Mouse (Mus musculus) MEL (cell line): Measurements from ENCODE around the gene Ube2h. TPM values are rescaled to one million over a fixed set of nuclear protein-coding genes. Genes with fewer than 3 reads are reported as not detected.

Experiments used
- DNase-seq: peaks from one replicate; pipeline ENCODE4 v3.0.0; 2011; ENCODE audit warnings: low read depth, low spot score
- H3K27ac ChIP-seq: 2 replicates; pipeline ENCODE4 v1.5.1; 2012; ENCODE audit warnings: low read depth, mild to moderate bottlenecking, control low read depth, low read length, moderate library complexity; ENCODE audit not compliant: control insufficient read depth
- H3K27me3 ChIP-seq, 2 experiments: fragments of 150-350 bp in 1 of 2; sonication (generic) in 1 of 2; 2 replicates each; pipeline ENCODE4 v1.6.1; 2012; ENCODE audit warnings: low read length in 2 of 2, mild to moderate bottlenecking in 2 of 2, improper control_type of control experiment in 1 of 2, moderate library complexity in 1 of 2; ENCODE audit not compliant: insufficient read depth in 2 of 2, control insufficient read depth in 1 of 2
- H3K36me3 ChIP-seq, 2 experiments: 2 replicates each; pipeline ENCODE4 v1.6.1; 2012 to 2014; ENCODE audit warnings: low read length in 2 of 2, improper control_type of control experiment in 1 of 2, inconsistent platforms in 1 of 2, mild to moderate bottlenecking in 1 of 2; ENCODE audit not compliant: insufficient read depth in 2 of 2, control insufficient read depth in 1 of 2
- H3K4me1 ChIP-seq, 2 experiments: fragments of 150-350 bp in 1 of 2; sonication (generic) in 1 of 2; 2 replicates each; pipeline ENCODE4 v1.6.1; 2012; ENCODE audit warnings: low read length in 2 of 2, improper control_type of control experiment in 1 of 2, mild to moderate bottlenecking in 1 of 2; ENCODE audit not compliant: insufficient read depth in 2 of 2, control insufficient read depth in 1 of 2
- H3K4me3 ChIP-seq, 2 experiments: fragments of 150-350 bp in 1 of 2; sonication (generic) in 1 of 2; 2 replicates each; pipeline ENCODE4 v1.5.1; 2012; ENCODE audit warnings: low read depth in 2 of 2, low read length in 2 of 2, mild to moderate bottlenecking in 2 of 2, moderate library complexity in 2 of 2, control low read depth in 1 of 2, improper control_type of control experiment in 1 of 2; ENCODE audit not compliant: control insufficient read depth in 1 of 2, insufficient read depth in 1 of 2
- H3K79me2 ChIP-seq: 2 replicates; pipeline ENCODE4 v1.6.1; 2012; ENCODE audit warnings: mild to moderate bottlenecking, low read length, moderate library complexity; ENCODE audit not compliant: control insufficient read depth, poor library complexity, insufficient read depth
- H3K9ac ChIP-seq: 2 replicates; pipeline ENCODE4 v1.6.1; 2012; ENCODE audit warnings: low read depth, mild to moderate bottlenecking, control low read depth, low read length, moderate library complexity; ENCODE audit not compliant: control insufficient read depth, poor library complexity, severe bottlenecking
- H3K9me3 ChIP-seq: fragments of 150-350 bp; sonication (generic); replicated peaks from 2 replicates; pipeline ENCODE4 v1.6.1; 2012; ENCODE audit warnings: mild to moderate bottlenecking, low read length, improper control_type of control experiment, moderate library complexity; ENCODE audit not compliant: insufficient read depth
- CHD2 ChIP-seq: IDR thresholded peaks from 2 replicates; pipeline ENCODE4 v1.6.1; 2011; ENCODE audit warnings: low read length, improper control_type of control experiment
- EP300 ChIP-seq, 2 experiments: IDR thresholded peaks; 2 replicates each; pipeline ENCODE4 v1.6.1; 2011; ENCODE audit warnings: improper control_type of control experiment in 2 of 2, low read length in 2 of 2, low read depth in 1 of 2, mild to moderate bottlenecking in 1 of 2
- GATA1 ChIP-seq: IDR thresholded peaks from 2 replicates; pipeline ENCODE4 v1.6.1; 2011; ENCODE audit warnings: low read depth, low read length, improper control_type of control experiment
- MAX ChIP-seq: IDR thresholded peaks from 2 replicates; pipeline ENCODE4 v1.6.1; 2011; ENCODE audit warnings: low read length, improper control_type of control experiment
- NELFE ChIP-seq: IDR thresholded peaks from 2 replicates; pipeline ENCODE4 v1.6.1; 2011; ENCODE audit warnings: low read depth, low read length, improper control_type of control experiment
- NRF1 ChIP-seq: IDR thresholded peaks from 2 replicates; pipeline ENCODE4 v1.6.1; 2014; ENCODE audit warnings: low read depth, mild to moderate bottlenecking, inconsistent platforms, low read length, improper control_type of control experiment, moderate library complexity; ENCODE audit not compliant: poor library complexity, insufficient read depth, severe bottlenecking
- POLR2AphosphoS2 ChIP-seq: IDR thresholded peaks from 2 replicates; pipeline ENCODE4 v1.6.1; 2011; ENCODE audit warnings: low read length, improper control_type of control experiment
- POLR2AphosphoS5 ChIP-seq: IDR thresholded peaks from 2 replicates; pipeline ENCODE4 v1.6.1; 2012; ENCODE audit warnings: low read depth, borderline replicate concordance, mild to moderate bottlenecking, inconsistent platforms, low read length, moderate library complexity, mixed read lengths
- RAD21 ChIP-seq: IDR thresholded peaks from 2 replicates; pipeline ENCODE4 v1.6.1; 2011; ENCODE audit warnings: mild to moderate bottlenecking, low read depth, low read length, improper control_type of control experiment
- RCOR1 ChIP-seq: IDR thresholded peaks from 2 replicates; pipeline ENCODE4 v1.6.1; 2012; ENCODE audit warnings: low read depth, mild to moderate bottlenecking, inconsistent platforms, low read length, improper control_type of control experiment
- TAL1 ChIP-seq: IDR thresholded peaks from 2 replicates; pipeline ENCODE4 v1.6.1; 2012; ENCODE audit warnings: mild to moderate bottlenecking, inconsistent platforms, low read length, moderate library complexity, mixed read lengths
- TCF12 ChIP-seq: IDR thresholded peaks from 2 replicates; pipeline ENCODE4 v1.6.1; 2014; ENCODE audit warnings: low read depth, mild to moderate bottlenecking, inconsistent platforms, low read length, improper control_type of control experiment, moderate library complexity
- ZC3H11A ChIP-seq: IDR thresholded peaks from 2 replicates; pipeline ENCODE4 v1.6.1; 2012; ENCODE audit warnings: low read depth, mild to moderate bottlenecking, inconsistent platforms, low read length, improper control_type of control experiment
- polyA plus RNA-seq, 2 experiments: library from polyadenylated mRNA; stranded (reverse) in 1 of 2; unstranded in 1 of 2; fragments of >175 nt in 1 of 2; fragments of >200 nt in 1 of 2; gene quantifications; 2 replicates each; pipeline versions ENCODE4 v1.2.1 to v1.2.4; 2012; ENCODE audit warnings: low replicate concordance in 2 of 2, low read depth in 1 of 2; ENCODE audit not compliant: insufficient read length in 2 of 2, insufficient read depth in 1 of 2, missing spikeins in 1 of 2
- total RNA-seq: library from RNA; depleted of rRNA; stranded (reverse); fragments of 300-350 nt; gene quantifications from 2 replicates; pipeline ENCODE4 v1.2.3, GENCODE M21; 2012

Gene Ube2h
- total and polyA plus RNA-seq, 3 experiments: 4.2 to 7.4 TPM; not detected in 1

DNA sequence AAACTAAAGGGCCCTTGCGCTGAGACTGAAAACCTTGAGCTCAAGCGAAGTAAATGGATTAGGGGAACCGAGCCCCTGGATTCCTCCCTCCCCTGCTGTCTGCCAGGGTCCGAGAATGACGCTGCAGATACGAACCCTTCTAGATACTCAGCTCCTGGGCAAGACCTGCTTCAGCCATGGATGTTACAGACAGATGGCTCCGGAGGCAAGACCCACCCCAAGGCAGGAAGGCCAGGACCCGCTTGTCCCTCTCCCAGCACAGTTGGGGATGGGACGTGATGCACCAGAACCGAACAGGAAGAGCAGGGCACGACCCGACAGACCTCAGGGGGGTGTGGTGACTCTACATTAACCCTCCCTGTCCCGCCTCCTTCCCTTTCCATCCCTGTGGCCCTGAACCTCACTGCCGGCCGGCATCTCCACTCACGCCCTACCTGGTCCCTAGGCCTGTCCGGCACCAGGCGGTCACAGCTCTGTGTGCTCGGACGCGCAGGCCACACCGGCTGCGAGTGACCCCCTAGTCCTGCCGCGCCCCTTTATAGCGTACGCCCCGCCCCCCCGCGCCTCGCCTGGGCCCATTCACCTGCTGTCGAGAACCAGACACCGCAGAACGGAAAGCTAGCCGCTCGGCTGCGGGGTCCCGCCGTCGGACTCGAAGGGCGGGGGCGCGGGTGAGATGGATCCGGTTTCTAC lies 129.0 kb downstream of the Ube2h start:
- TF ChIP-seq RCOR1 (no peak), NELFE (no peak), POLR2AphosphoS5 (no peak), MAX (no peak), EP300 (IDR thresholded peaks at IDR 0.05; ENCODE audit: low read depth in 1 of 2, low read length in 2 of 2) (no peak), RAD21 (no peak), CHD2 (no peak), POLR2AphosphoS2 (no peak), ZC3H11A (no peak), NRF1 (no peak)
- TF ChIP-seq, all 39 proteins: peak for 0
- Histone ChIP-seq H3K9ac (no peak overlapping the region), H3K79me2 (no peaks in the 10 kb centered on the region; the same call in 1 of the 2 replicates), H3K36me3 (no peaks in the 10 kb centered on the region), H3K4me3 (no peak overlapping the region), H3K27ac (no peak overlapping the region), H3K27me3 (no peaks in the 10 kb centered on the region), H3K9me3 (no peaks in the 10 kb centered on the region), H3K4me1 (peaks cover 0 to 6% of the 10 kb centered on the region in 2 experiments; a peak in 2 of 4 replicates)
- DNase-seq: no peak

DNA sequence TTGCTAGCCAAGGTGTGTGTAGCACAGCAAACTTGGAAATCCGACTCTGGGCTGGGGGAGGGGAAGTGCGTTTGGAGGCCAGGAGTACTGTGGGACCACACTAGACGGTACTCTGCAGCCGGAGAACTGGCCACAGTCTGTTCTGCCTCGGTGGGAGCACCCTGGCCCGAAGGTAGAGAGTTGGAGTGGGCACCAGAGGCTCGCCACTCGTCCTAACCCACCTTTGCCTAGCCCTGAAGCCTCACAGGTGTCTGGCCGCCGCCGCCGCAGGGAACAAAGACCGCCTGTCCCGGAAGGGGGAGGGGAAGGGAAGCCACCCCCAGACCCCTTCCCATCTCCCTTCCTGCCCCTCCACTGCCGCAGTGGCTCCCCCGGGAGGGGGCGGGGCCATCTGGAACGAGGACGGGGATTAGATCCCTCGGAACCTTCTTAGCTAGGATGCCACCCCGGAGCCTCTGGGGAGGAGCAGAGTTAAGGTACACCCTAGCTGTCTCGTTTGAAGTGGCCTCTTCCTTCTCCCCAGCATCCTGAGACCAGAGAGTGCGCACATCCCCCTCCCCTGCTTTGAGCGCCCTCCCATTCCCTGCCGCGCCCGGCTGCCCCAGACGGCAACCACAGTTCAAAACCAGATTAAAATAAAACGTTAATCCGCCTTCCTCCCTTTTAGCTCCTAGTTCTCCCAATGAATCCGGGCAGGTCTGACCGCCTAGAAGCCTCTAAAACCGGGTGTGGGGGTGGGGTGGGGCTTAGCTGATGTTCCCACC lies 129.7 kb downstream of the Ube2h start:
- no peaks in the 10 kb centered on the region for H3K36me3 ChIP-seq
- no peak for TF ChIP-seq GATA1
- TF ChIP-seq TAL1: no peak
- no peak for TF ChIP-seq TCF12
- no peaks in the 10 kb centered on the region for H3K9me3 ChIP-seq
- H3K9ac ChIP-seq: peak overlapping the region; percentile 49
- H3K4me3 ChIP-seq: peak overlapping the region; percentile 61 to 96
- H3K79me2 ChIP-seq: no peaks in the 10 kb centered on the region; the same call in 1 of the 2 replicates
- no peak for DNase-seq
- no peak overlapping the region for H3K27ac ChIP-seq
- no peaks in the 10 kb centered on the region for H3K27me3 ChIP-seq
- H3K4me1 ChIP-seq: peaks cover 0 to 6% of the 10 kb centered on the region in 2 experiments; a peak in 2 of 4 replicates
